Mouse (Mus musculus): Measurements from ENCODE around the gene Yaf2. TPM values are rescaled to one million over a fixed set of nuclear protein-coding genes. Genes with fewer than 3 reads are reported as not detected.
A peak's percentile ranks its signal among the peaks of the same experiment; 100 is the strongest.
"Not testable (repeated sequence)": the region's sequence is repeated elsewhere in the genome, so short reads cannot be mapped to it uniquely, and the experiment has no call there.

The Yaf2 gene
- polyA plus RNA-seq, 1 experiment from 2014 or later, result 139 TPM

DNA sequence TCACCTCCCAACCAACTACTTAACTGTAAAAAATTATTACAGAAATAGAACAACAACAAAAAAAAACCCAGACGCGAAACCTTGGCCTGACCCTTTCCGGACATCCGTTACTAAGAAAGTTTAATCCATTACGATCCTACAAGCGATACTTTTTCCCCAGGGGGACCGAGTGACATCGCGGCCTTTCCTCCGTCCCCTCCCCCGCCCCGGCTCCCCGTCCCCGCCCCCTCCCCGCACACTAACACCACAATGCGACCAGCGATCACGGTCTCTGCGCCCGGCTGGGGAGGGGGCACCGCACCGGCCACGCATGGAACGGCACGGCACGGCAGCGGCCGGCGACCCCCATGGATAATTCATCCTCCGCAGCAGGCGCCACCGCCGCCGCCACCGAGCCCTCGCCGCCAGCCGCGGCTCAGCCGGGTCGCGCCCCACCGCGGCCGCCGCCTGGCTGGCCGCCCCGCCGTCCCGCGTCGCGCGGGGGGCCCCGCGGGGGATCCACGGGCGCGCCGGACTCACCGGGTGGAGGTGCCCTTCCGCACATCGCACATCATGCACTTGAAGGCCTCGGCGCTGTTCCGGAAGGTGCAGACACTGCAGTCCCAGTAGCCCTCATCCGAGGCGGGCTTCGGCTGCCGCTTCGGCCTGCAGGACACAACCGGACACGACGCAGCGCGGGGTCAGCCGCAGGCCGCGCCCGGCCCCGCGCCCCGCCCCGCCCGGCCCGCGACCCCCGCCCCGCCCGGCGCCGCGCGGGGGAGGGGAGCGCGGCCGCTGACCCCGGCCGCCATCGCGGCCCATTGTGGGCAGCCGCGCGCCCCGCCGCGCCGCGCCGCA lies 696 bp downstream of the Yaf2 start:
- Histone ChIP-seq H3K9ac (replicated peaks) (peak overlapping the region; percentile 81), H3K9me3 (replicated peaks) (no peaks in the 10 kb centered on the region), H3K36me3 (0 out of 2 replicates have a peak, but pooled peaks cover 4% of the 10 kb centered on the region), H3K4me2 (peak overlapping the region; percentile 87), H3K4me3 (replicated peaks) (peak overlapping the region; percentile 83), H3K27ac (replicated peaks) (peak overlapping the region; percentile 94), H3K4me1 (peaks cover 16% of the 10 kb centered on the region), H3K27me3 (replicated peaks) (no peaks in the 10 kb centered on the region)
- ATAC-seq (ENCODE audit: low FRiP score), result peak; percentile 77
- WGBS, result under 1% methylated on average over 59 of the region's 110 CpGs

DNA sequence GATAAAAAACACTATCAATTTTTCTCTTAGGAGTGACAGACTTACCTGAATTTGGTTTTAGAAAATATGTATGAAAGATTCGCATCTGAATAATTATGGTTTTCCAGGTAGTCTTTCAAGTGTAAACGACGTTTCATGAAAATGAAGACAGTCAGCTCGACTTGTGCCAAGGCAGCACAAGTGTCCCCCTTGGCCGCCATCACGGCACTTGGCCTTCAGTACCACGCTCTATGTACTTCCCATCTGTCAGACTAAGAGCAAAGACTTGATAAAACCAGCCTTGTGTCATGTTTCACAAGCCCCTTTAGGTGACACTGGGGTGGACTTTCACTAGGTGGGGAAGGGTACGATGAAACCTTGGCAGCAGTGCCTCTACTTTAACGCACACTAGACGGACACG lies 5.5 kb downstream of the Yaf2 start:
- no peak overlapping the region for H3K27ac ChIP-seq (replicated peaks)
- no peak overlapping the region for H3K4me3 ChIP-seq (replicated peaks)
- no peaks in the 10 kb centered on the region for H3K9me3 ChIP-seq (replicated peaks)
- ATAC-seq (ENCODE audit: low FRiP score), result no peak
- WGBS, result 88% methylated on average over 11 of the region's 11 CpGs
- H3K9ac ChIP-seq (replicated peaks), result no peak overlapping the region
- 0 out of 2 replicates have a peak, but pooled peaks cover 4% of the 10 kb centered on the region for H3K36me3 ChIP-seq
- H3K27me3 ChIP-seq (replicated peaks), result no peaks in the 10 kb centered on the region
- H3K4me2 ChIP-seq, result no peak overlapping the region
- peaks cover 8% of the 10 kb centered on the region for H3K4me1 ChIP-seq

DNA sequence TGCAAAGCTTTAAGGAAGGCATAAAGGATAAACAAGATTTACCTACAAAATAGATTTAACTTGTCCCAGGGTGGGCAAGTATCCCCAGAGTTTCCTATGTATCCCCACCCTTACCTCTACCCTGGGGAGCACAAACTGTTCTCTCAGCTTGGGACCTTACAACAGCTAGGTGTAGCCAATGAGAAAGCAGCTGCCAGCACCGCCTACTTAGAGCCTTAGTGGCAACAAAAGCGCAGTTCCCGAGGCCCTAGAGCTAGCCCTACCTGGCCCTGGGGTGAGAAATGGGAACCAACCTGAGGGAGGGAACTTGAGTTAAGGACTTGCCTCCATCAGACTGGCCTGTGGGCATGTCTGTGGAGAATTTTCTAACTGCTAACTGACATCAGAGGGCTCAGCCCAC lies 9.5 kb downstream of the Yaf2 start:
- Histone ChIP-seq H3K4me1 (0 out of 2 replicates have a peak, but pooled peaks cover 11% of the 10 kb centered on the region), H3K27ac (replicated peaks) (no peak overlapping the region), H3K9ac (replicated peaks) (no peak overlapping the region), H3K36me3 (no peaks in the 10 kb centered on the region), H3K27me3 (replicated peaks) (no peaks in the 10 kb centered on the region), H3K4me2 (no peak overlapping the region), H3K9me3 (replicated peaks) (no peaks in the 10 kb centered on the region), H3K4me3 (replicated peaks) (no peak overlapping the region)
- ATAC-seq (ENCODE audit: low FRiP score), result no peak
- WGBS, result 54% methylated on average over 3 of the region's 3 CpGs

DNA sequence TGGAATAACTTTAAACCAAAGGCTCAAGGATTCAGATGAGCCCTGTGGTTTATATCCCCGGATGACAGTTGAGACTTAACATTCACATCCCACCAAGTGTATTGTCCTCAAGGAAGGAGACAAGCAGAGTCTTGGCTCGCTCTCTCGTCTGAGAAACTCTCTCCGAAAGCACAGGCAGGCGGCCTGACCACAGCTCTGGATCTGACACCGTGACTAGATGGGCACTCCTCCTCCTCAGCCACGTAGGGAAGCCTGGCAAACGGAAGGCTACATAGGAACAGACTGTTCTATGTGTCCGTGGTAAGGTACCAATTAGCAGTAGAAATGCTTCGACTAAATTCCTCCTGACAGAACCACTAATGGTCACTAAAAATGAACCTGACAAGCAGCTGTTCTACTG lies 10.1 kb downstream of the Yaf2 start:
- no peak for ATAC-seq (ENCODE audit: low FRiP score)
- H3K27me3 ChIP-seq (replicated peaks), result no peaks in the 10 kb centered on the region
- no peak overlapping the region for H3K4me2 ChIP-seq
- no peak overlapping the region for H3K4me3 ChIP-seq (replicated peaks)
- WGBS, result 76% methylated on average over 10 of the region's 10 CpGs
- no peak overlapping the region for H3K27ac ChIP-seq (replicated peaks)
- H3K9me3 ChIP-seq (replicated peaks), result no peaks in the 10 kb centered on the region
- H3K36me3 ChIP-seq, result no peaks in the 10 kb centered on the region
- H3K4me1 ChIP-seq, result 0 out of 2 replicates have a peak, but pooled peaks cover 11% of the 10 kb centered on the region
- no peak overlapping the region for H3K9ac ChIP-seq (replicated peaks)

DNA sequence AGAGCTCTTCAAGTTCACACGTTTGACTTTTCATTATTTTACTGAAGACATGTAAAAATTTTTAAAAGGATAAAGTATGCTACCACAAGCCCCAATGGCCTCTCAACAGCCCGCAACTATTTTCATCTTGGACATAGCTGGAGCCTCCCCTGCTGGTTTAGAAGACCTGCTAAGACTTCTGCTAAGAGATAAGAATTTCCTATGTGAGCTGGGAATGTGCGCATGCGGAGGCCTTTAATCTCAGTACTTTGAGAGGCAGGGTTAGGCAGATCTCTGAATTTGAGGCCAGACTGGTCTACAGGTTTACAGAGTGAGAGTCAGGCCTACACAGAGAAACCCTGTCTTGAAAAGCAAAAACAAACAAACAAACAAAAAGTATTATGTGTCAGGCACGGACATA lies 11.4 kb downstream of the Yaf2 start:
- H3K27ac ChIP-seq (replicated peaks), result no peak overlapping the region
- ATAC-seq (ENCODE audit: low FRiP score), result no peak
- H3K36me3 ChIP-seq, result no peaks in the 10 kb centered on the region
- no peaks in the 10 kb centered on the region for H3K9me3 ChIP-seq (replicated peaks)
- H3K4me1 ChIP-seq, result 0 out of 2 replicates have a peak, but pooled peaks cover 11% of the 10 kb centered on the region
- no peak overlapping the region for H3K4me2 ChIP-seq
- H3K9ac ChIP-seq (replicated peaks), result no peak overlapping the region
- no peak overlapping the region for H3K4me3 ChIP-seq (replicated peaks)
- 80% methylated on average over 5 of the region's 5 CpGs for WGBS
- no peaks in the 10 kb centered on the region for H3K27me3 ChIP-seq (replicated peaks)

DNA sequence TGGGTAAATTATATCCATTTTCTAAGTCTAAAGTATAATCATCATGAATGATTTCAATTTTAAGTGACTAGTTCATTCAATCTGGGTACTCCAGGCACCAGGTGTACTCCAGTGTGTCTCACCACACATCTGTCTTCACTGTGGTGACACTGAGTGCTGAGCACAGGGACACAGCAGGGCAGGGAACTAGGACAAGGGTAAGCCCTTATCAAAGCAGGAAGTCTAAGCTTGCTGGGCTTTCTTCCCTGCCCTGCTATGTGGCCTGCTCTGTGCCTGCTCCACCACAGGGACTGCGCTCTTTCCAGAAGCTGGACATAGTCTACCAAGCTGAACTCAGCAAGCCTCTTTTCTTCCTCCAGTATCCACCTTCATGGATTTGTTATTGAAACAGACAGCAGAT lies 18.0 kb downstream of the Yaf2 start:
- no peak overlapping the region for H3K4me3 ChIP-seq (replicated peaks)
- H3K4me1 ChIP-seq, result no peaks in the 10 kb centered on the region
- H3K27ac ChIP-seq (replicated peaks), result no peak overlapping the region
- no peak overlapping the region for H3K4me2 ChIP-seq
- no peak for ATAC-seq (ENCODE audit: low FRiP score)
- no peaks in the 10 kb centered on the region for H3K27me3 ChIP-seq (replicated peaks)
- H3K9ac ChIP-seq (replicated peaks), result no peak overlapping the region
- no peaks in the 10 kb centered on the region for H3K36me3 ChIP-seq
- H3K9me3 ChIP-seq (replicated peaks), result no peaks in the 10 kb centered on the region
- WGBS, result 100% methylated on average over 1 of the region's 1 CpGs

DNA sequence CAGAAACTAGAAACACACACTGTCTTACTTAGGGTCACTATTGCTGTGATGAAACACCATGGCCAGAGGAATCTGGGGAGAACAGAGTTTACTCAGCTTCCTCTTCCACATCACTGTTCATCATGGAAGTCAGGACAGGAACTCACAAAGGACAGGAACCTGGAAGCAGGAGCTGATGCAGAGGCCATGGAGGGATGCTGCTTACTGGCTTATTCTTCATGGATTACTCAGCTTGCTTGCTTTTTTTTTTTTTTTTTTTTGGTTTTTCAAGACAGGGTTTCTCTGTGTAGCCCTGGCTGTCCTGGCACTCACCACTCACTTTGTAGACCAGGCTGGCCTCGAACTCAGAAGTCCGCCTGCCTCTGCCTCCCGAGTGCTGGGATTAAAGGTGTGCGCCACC lies 26.4 kb downstream of the Yaf2 start:
- H3K9me3 ChIP-seq (replicated peaks); H3K36me3 ChIP-seq; H3K4me2 ChIP-seq; H3K4me3 ChIP-seq (replicated peaks); H3K9ac ChIP-seq (replicated peaks); ATAC-seq (ENCODE audit: low FRiP score); H3K27ac ChIP-seq (replicated peaks); H3K27me3 ChIP-seq (replicated peaks); H3K4me1 ChIP-seq: not testable (repeated sequence)
- 97% methylated on average over 4 of the region's 4 CpGs for WGBS

DNA sequence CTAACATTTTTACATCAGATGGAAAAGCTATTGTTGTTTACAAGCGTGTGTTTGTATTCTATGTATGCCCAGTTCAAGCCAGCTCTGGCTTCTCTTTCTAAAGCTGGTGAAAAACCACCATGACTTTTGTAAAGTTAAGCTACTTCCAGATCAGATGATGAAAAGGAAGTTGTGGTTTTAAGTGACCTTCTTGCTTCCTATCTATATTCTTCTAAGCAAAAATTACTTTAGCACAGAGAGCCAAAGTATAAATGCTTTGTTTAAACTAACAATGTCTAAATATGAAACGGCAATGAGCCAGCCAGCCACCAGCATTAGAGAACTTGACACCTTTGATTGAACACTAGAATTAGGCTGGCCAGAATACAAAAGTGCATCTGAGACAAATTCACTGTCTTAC lies 38.5 kb downstream of the Yaf2 start:
- H3K27me3 ChIP-seq (replicated peaks), result no peaks in the 10 kb centered on the region
- H3K9ac ChIP-seq (replicated peaks), result no peak overlapping the region
- H3K4me1 ChIP-seq, result peaks cover 12% of the 10 kb centered on the region
- ATAC-seq (ENCODE audit: low FRiP score), result no peak
- no peak overlapping the region for H3K4me2 ChIP-seq
- H3K36me3 ChIP-seq, result no peaks in the 10 kb centered on the region
- WGBS, result 87% methylated on average over 2 of the region's 2 CpGs
- H3K27ac ChIP-seq (replicated peaks), result no peak overlapping the region
- H3K9me3 ChIP-seq (replicated peaks), result no peaks in the 10 kb centered on the region
- H3K4me3 ChIP-seq (replicated peaks), result no peak overlapping the region

DNA sequence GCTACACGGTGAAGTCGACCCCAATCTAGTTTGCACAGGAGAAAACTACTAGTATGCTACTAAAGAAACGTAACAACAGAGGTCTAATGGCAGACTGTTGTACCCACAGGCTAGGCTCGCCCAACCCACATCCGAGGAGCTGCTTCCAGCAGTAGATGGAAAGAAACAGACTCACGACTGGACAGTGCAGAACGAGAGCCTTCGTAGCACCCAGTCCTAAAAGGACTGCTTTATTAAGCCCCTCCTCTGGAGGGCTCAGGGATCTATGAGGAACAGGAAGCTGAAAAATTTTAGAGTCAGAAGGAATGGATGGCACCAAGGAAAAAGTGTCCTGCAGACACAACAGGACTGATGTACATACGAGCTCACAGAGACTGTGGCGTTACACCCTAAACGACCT lies 42.3 kb downstream of the Yaf2 start:
- no peak for ATAC-seq (ENCODE audit: low FRiP score)
- no peak overlapping the region for H3K27ac ChIP-seq (replicated peaks)
- no peak overlapping the region for H3K4me2 ChIP-seq
- H3K9me3 ChIP-seq (replicated peaks), result no peaks in the 10 kb centered on the region
- 0 out of 2 replicates have a peak, but pooled peaks cover 2% of the 10 kb centered on the region for H3K36me3 ChIP-seq
- H3K4me3 ChIP-seq (replicated peaks), result no peak overlapping the region
- H3K9ac ChIP-seq (replicated peaks), result no peak overlapping the region
- peaks cover 15% of the 10 kb centered on the region for H3K4me1 ChIP-seq
- WGBS, result 86% methylated on average over 11 of the region's 11 CpGs
- H3K27me3 ChIP-seq (replicated peaks), result no peaks in the 10 kb centered on the region

DNA sequence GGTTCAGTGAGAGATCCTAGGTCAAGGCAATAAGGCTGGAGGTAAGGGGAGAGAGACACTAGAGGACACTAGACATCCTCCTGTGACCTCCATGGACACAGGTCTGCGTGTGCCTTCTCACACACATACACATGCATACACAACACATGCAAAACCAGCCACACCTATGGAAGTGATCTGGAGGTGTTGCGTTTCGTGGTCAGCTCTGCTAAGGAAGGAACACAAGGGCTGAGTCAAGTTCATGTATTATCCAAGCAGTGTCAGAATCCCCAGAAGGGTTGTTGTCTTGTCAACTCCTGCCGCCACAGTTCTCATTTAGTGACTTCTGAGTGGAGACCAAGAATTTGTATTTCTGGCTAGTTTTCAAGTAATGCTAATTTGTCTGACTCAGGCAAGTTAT lies 48.4 kb downstream of the Yaf2 start:
- no peak overlapping the region for H3K4me2 ChIP-seq
- peaks cover 8% of the 10 kb centered on the region; the same call in 1 of the 2 replicates for H3K36me3 ChIP-seq
- 89% methylated on average over 4 of the region's 4 CpGs for WGBS
- H3K4me1 ChIP-seq, result peaks cover 11% of the 10 kb centered on the region
- no peak overlapping the region for H3K27ac ChIP-seq (replicated peaks)
- no peak overlapping the region for H3K9ac ChIP-seq (replicated peaks)
- H3K27me3 ChIP-seq (replicated peaks), result no peaks in the 10 kb centered on the region
- no peak overlapping the region for H3K4me3 ChIP-seq (replicated peaks)
- ATAC-seq (ENCODE audit: low FRiP score), result no peak
- no peaks in the 10 kb centered on the region for H3K9me3 ChIP-seq (replicated peaks)

DNA sequence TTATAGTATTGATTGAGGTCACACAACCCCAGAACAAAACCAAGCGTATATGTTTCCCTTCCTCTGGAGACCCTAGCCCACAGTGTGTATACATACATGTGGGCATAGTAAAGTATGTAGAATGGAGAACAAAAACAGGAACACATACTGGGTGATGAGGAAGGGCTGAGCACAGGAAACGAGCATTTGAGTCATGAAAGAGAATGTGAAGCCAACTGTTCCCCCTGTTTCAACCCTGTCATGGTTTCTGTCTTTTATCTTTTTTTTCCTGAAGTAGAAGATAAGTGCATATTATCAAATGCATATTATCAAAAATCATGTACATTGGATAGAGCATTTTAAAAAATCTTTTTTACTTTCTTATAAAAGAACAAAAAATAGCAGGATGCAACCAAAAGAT lies 49.1 kb downstream of the Yaf2 start:
- no peak for ATAC-seq (ENCODE audit: low FRiP score)
- H3K4me2 ChIP-seq, result no peak overlapping the region
- peaks cover 6% of the 10 kb centered on the region for H3K4me1 ChIP-seq
- no peak overlapping the region for H3K9ac ChIP-seq (replicated peaks)
- WGBS, result 75% methylated on average over 2 of the region's 2 CpGs
- no peak overlapping the region for H3K27ac ChIP-seq (replicated peaks)
- no peaks in the 10 kb centered on the region for H3K9me3 ChIP-seq (replicated peaks)
- no peak overlapping the region for H3K4me3 ChIP-seq (replicated peaks)
- H3K36me3 ChIP-seq, result peaks cover 10% of the 10 kb centered on the region; the same call in 1 of the 2 replicates
- H3K27me3 ChIP-seq (replicated peaks), result no peaks in the 10 kb centered on the region

DNA sequence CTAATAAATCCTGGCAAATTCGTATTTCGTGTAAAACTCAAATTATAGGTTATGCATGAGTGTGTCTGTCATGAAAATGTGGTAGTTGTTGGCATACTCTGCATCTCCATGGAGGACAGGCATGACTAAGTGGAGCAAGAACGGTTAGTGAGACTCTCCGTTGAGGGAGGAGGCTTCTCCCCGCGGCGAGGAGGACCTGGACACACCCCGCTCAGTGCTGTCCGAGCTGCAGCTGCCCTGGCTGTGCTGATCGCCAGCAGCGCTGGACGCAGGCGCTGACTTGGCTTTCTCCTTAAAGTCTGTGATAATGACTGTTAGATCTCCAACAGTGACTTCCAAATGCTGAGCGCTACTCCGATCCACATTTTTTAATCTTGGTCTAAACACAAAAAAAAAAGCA lies 51.5 kb downstream of the Yaf2 start:
- H3K36me3 ChIP-seq, result peaks cover 17% of the 10 kb centered on the region; the same call in 1 of the 2 replicates
- H3K4me2 ChIP-seq, result no peak overlapping the region
- no peaks in the 10 kb centered on the region for H3K27me3 ChIP-seq (replicated peaks)
- H3K9me3 ChIP-seq (replicated peaks), result no peaks in the 10 kb centered on the region
- WGBS, result 80% methylated on average over 15 of the region's 15 CpGs
- no peak overlapping the region for H3K9ac ChIP-seq (replicated peaks)
- no peak overlapping the region for H3K27ac ChIP-seq (replicated peaks)
- no peak for ATAC-seq (ENCODE audit: low FRiP score)
- H3K4me3 ChIP-seq (replicated peaks), result no peak overlapping the region
- 0 out of 2 replicates have a peak, but pooled peaks cover 3% of the 10 kb centered on the region for H3K4me1 ChIP-seq

Data from neural tube, embryonic 15.5 days (tissue).